Mouse (Mus musculus) heart, embryonic 16.5 days (tissue): ENCODE measurements around the gene 4933405L10Rik. TPM values are rescaled to one million over a fixed set of nuclear protein-coding genes. Genes with fewer than 3 reads are reported as not detected.

ENCODE experiments used
- ATAC-seq: fragments of 200-750 bp; cut with Nextera tagmentation; replicated peaks from 2 replicates; pipeline ENCODE4 v1.8.0; 2017; ENCODE audit warnings: moderate number of reproducible peaks; ENCODE audit not compliant: insufficient read depth, low FRiP score; ENCODE audit errors: extremely low read depth
- H3K27ac ChIP-seq: fragments of 300-500 bp; sonication (generic); 2 replicates; pipeline ENCODE4 v1.5.1; 2014; ENCODE audit warnings: mild to moderate bottlenecking, low read length, control low read depth, moderate library complexity
- H3K27me3 ChIP-seq: fragments of 300-500 bp; sonication (generic); 2 replicates; pipeline ENCODE4 v1.6.1; 2014; ENCODE audit warnings: low read length, mixed read lengths; ENCODE audit not compliant: control insufficient read depth, insufficient read depth
- H3K36me3 ChIP-seq: fragments of 300-500 bp; sonication (generic); 2 replicates; pipeline ENCODE4 v1.6.1; 2014; ENCODE audit not compliant: control insufficient read depth, insufficient read depth
- H3K4me1 ChIP-seq: fragments of 300-500 bp; sonication (generic); 2 replicates; pipeline ENCODE4 v1.6.1; 2014; ENCODE audit warnings: low read length, mixed read lengths; ENCODE audit not compliant: control insufficient read depth, insufficient read depth
- H3K4me2 ChIP-seq: fragments of 300-500 bp; sonication (generic); 2 replicates; pipeline ENCODE4 v1.6.1; 2014; ENCODE audit warnings: low read depth, mild to moderate bottlenecking, control low read depth, low read length
- H3K4me3 ChIP-seq: fragments of 300-500 bp; sonication (generic); 2 replicates; pipeline ENCODE4 v1.5.1; 2014; ENCODE audit warnings: mild to moderate bottlenecking, control low read depth, low read length
- H3K9ac ChIP-seq: fragments of 300-500 bp; sonication (generic); 2 replicates; pipeline ENCODE4 v1.6.1; 2014; ENCODE audit warnings: low read length, control low read depth
- H3K9me3 ChIP-seq: fragments of 300-500 bp; sonication (generic); replicated peaks from 2 replicates; pipeline ENCODE4 v1.6.1; 2016; ENCODE audit warnings: low read length; ENCODE audit not compliant: control insufficient read depth
- WGBS: fragments of 180-500 bp; shearing (Covaris S2); extraction: QIAGEN DNeasy Blood & Tissue Kit; methylation state at CpG from one replicate; pipeline ENCODE4 v1.1.7; 2014; 5-methylcytosine and 5-hydroxymethylcytosine counted together
- polyA plus RNA-seq: library from polyadenylated mRNA; unstranded; fragments of >200 nt; fragmentation: Nextera tagmentation; extraction: Ambion mirVana; gene quantifications from 2 replicates; pipeline ENCODE4 v1.2.1, GENCODE M21; 2015

Gene 4933405L10Rik
- polyA plus RNA-seq, result 0.16 TPM in 1 of 2 replicates, not detected in the other

- Histone ChIP-seq H3K36me3 (no peaks in the 10 kb centered on the region), H3K9me3 (no peaks in the 10 kb centered on the region), H3K4me3 (peak within 1 kb of the TSS; percentile 74), H3K4me1 (peaks cover 4% of the 10 kb centered on the region; the same call in 1 of the 2 replicates), H3K9ac (peak within 1 kb of the TSS; percentile 70), H3K27me3 (no peaks in the 10 kb centered on the region), H3K4me2 (peak within 1 kb of the TSS; percentile 90), H3K27ac (no peak within 1 kb of the TSS)
- WGBS, result 1% methylated on average over 55 of the region's 55 CpGs
- ATAC-seq, result peak; percentile 82
Measured at GRCm38 (mm10) chr8:105707498-105708403, at the start of gene 4933405L10Rik, which contains the start of gene Enkd1. Gene 4933405L10Rik, plus strand, starts transcription at chr8:105707655. Gene Enkd1, minus strand, starts transcription at chr8:105708210.

GRCm38 (mm10) chr8:105661167-105661566 is 46.3 kb upstream of the 4933405L10Rik start:
- no peaks in the 10 kb centered on the region for H3K4me1 ChIP-seq
- H3K27me3 ChIP-seq, result no peaks in the 10 kb centered on the region
- ATAC-seq, result no peak
- WGBS, result 64% methylated on average over 3 of the region's 3 CpGs
- no peak overlapping the region for H3K4me2 ChIP-seq
- H3K36me3 ChIP-seq, result peaks cover 18% of the 10 kb centered on the region
- H3K9ac ChIP-seq, result no peak overlapping the region
- no peak overlapping the region for H3K27ac ChIP-seq
- no peaks in the 10 kb centered on the region for H3K9me3 ChIP-seq
- no peak overlapping the region for H3K4me3 ChIP-seq

GRCm38 (mm10) chr8:105677891-105678290 is 29.6 kb upstream of the 4933405L10Rik start:
- H3K36me3 ChIP-seq, result peaks cover 62% of the 10 kb centered on the region
- H3K27me3 ChIP-seq, result no peaks in the 10 kb centered on the region
- no peaks in the 10 kb centered on the region for H3K4me1 ChIP-seq
- H3K4me3 ChIP-seq, result no peak overlapping the region
- 77% methylated on average over 1 of the region's 1 CpGs for WGBS
- H3K9me3 ChIP-seq, result no peaks in the 10 kb centered on the region
- H3K9ac ChIP-seq, result no peak overlapping the region; the same call in 1 of the 2 replicates
- ATAC-seq, result no peak
- H3K4me2 ChIP-seq, result no peak overlapping the region
- H3K27ac ChIP-seq, result no peak overlapping the region

DNA sequence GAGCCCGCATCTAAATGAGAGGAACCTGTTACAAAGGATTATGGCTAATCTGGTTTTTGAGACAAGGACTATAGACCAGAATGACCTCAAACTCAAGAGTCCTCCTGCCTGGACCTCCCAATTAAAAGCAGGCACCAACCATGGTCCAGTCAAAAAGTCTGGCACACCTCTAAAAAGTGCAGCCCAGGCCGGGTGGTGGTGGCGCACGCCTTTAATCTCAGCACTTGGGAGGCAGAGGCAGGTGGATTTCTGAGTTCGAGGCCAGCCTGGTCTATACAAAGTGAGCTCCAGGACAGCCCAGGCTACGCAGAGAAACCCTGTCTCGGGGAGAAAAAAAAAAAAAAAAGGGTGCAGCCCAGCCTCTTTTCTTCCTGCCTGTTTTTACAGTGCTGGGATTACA is 22.1 kb upstream of the 4933405L10Rik start:
- WGBS, result 69% methylated on average over 7 of the region's 7 CpGs
- Histone ChIP-seq H3K27me3 (no peaks in the 10 kb centered on the region; the same call in 1 of the 2 replicates), H3K27ac (peak overlapping the region; percentile 46; the same call in 1 of the 2 replicates), H3K36me3 (peaks cover 23% of the 10 kb centered on the region), H3K4me1 (peaks cover 3% of the 10 kb centered on the region), H3K4me2 (peak overlapping the region; percentile 55), H3K4me3 (peak overlapping the region; percentile 32; the same call in 1 of the 2 replicates), H3K9me3 (no peaks in the 10 kb centered on the region), H3K9ac (no peak overlapping the region)
- no peak for ATAC-seq

- H3K9me3 ChIP-seq, result no peaks in the 10 kb centered on the region
- peak within 1 kb of the TSS; percentile 55 for H3K4me2 ChIP-seq
- peak within 1 kb of the TSS; percentile 32 for H3K4me3 ChIP-seq
- WGBS, result 13% methylated on average over 26 of the region's 26 CpGs
- ATAC-seq, result peak; percentile 77
- peaks cover 18% of the 10 kb centered on the region for H3K36me3 ChIP-seq
- H3K9ac ChIP-seq, result peak within 1 kb of the TSS; percentile 44
- H3K4me1 ChIP-seq, result peaks cover 3% of the 10 kb centered on the region
- H3K27me3 ChIP-seq, result no peaks in the 10 kb centered on the region; the same call in 1 of the 2 replicates
- peak within 1 kb of the TSS; percentile 66 for H3K27ac ChIP-seq
Measured at GRCm38 (mm10) chr8:105685796-105686308, 21.6 kb upstream of the 4933405L10Rik start, which contains the start of gene Carmil2. Gene Carmil2, plus strand, starts transcription at chr8:105686274.

- Histone ChIP-seq H3K9ac (peak overlapping the region; percentile 44; the same call in 1 of the 2 replicates), H3K9me3 (no peaks in the 10 kb centered on the region), H3K27ac (peak overlapping the region; percentile 66), H3K4me2 (peak overlapping the region; percentile 55), H3K36me3 (peaks cover 11% of the 10 kb centered on the region), H3K4me1 (peaks cover 3% of the 10 kb centered on the region), H3K27me3 (no peaks in the 10 kb centered on the region; the same call in 1 of the 2 replicates), H3K4me3 (peak overlapping the region; percentile 32; the same call in 1 of the 2 replicates)
- no peak for ATAC-seq
- 67% methylated on average over 6 of the region's 6 CpGs for WGBS
Measured at GRCm38 (mm10) chr8:105686551-105686950, 20.9 kb upstream of the 4933405L10Rik start.

DNA sequence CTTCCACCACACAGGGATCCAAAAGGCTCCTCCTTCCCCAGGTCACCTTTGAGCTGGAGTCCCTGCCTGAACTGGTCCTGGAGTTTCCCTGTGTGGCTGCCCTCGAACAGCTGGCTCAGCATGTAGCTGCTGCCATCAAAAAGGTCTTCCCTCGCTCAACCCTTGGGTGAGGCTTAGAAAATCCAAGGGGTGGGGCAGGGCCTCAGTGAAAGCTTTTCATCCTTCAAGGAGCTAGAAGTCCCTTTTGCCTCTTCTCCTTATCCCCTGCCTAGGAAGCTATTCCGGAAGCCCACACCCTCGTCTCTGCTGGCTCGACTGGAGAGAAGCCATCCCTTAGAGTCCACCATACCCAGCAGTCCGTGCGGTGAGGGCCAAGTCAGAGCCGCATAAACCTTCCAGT is 19.9 kb upstream of the 4933405L10Rik start:
- peaks cover 6% of the 10 kb centered on the region; the same call in 1 of the 2 replicates for H3K36me3 ChIP-seq
- peaks cover 3% of the 10 kb centered on the region for H3K4me1 ChIP-seq
- no peaks in the 10 kb centered on the region for H3K9me3 ChIP-seq
- no peak overlapping the region for H3K4me2 ChIP-seq
- ATAC-seq, result no peak
- WGBS, result 59% methylated on average over 8 of the region's 8 CpGs
- no peak overlapping the region for H3K9ac ChIP-seq
- H3K4me3 ChIP-seq, result no peak overlapping the region
- H3K27me3 ChIP-seq, result no peaks in the 10 kb centered on the region; the same call in 1 of the 2 replicates
- no peak overlapping the region for H3K27ac ChIP-seq

DNA sequence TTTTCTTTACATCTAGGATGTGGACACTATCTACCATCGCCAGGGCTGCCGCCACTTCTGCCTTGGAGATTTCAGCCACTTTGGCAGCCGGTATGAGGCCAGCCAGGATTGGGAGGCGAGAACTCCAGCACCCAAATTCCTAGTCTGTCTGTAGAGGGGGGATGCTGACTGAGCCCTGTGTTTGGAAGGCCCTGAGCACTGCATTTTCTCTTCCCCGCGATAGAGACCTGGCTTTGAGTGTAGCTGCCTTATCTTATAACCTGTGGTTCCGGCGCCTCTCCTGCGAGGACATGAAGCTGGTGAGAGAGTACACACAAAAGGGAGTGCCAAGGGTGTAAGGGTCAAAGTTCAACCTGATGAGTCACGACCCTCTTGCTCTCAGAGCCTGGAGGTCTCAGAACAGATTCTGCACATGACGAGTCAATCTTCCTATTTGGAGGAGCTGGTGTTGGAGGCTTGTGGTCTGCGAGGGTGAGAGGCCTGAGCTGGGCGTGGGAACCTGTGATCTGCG is 19.2 kb upstream of the 4933405L10Rik start:
- H3K9me3 ChIP-seq, result peaks cover 2% of the 10 kb centered on the region; the same call in 1 of the 2 replicates
- no peak for ATAC-seq
- H3K4me1 ChIP-seq, result peaks cover 3% of the 10 kb centered on the region
- peaks cover 6% of the 10 kb centered on the region; the same call in 1 of the 2 replicates for H3K36me3 ChIP-seq
- no peak overlapping the region for H3K4me3 ChIP-seq
- H3K4me2 ChIP-seq, result no peak overlapping the region
- no peak overlapping the region for H3K27ac ChIP-seq
- no peak overlapping the region for H3K9ac ChIP-seq
- H3K27me3 ChIP-seq, result no peaks in the 10 kb centered on the region; the same call in 1 of the 2 replicates
- 37% methylated on average over 14 of the region's 14 CpGs for WGBS
